Mouse (Mus musculus): ENCODE results near the gene Lcn2. TPM values are rescaled to one million over a fixed set of nuclear protein-coding genes. Genes with fewer than 3 reads are reported as not detected.

Gene Lcn2
- total and polyA plus RNA-seq, 2 experiments from 2014 or later, result 0.31 to 0.80 TPM

GRCm38 (mm10) chr2:32347019-32347418 is 41.0 kb downstream of the Lcn2 start:
- Histone ChIP-seq H3K9ac (replicated peaks; ENCODE audit: low read length) (no peak overlapping the region), H3K9me3 (ENCODE audit: low read length) (no peaks in the 10 kb centered on the region), H3K4me2 (ENCODE audit: low read depth, low read length) (no peak overlapping the region), H3K36me3 (ENCODE audit: insufficient read depth, low read length) (no peaks in the 10 kb centered on the region), H3K27ac (no peak overlapping the region), H3K4me1 (ENCODE audit: insufficient read depth, low read length) (peaks cover 11% of the 10 kb centered on the region; the same call in 1 of the 2 replicates), H3K4me3 (ENCODE audit: low read length) (no peak overlapping the region), H3K27me3 (ENCODE audit: insufficient read depth, low read length) (no peaks in the 10 kb centered on the region)
- DNase-seq (ENCODE audit: low spot score) (no peak), ATAC-seq (no peak)
- TF ChIP-seq CTCF (IDR thresholded peaks at IDR 0.05; ENCODE audit: low read depth), result no peak
- 70% methylated on average over 6 of the region's 6 CpGs for WGBS

GRCm38 (mm10) chr2:32344598-32345321 is 43.3 kb downstream of the Lcn2 start:
- no peaks in the 10 kb centered on the region for H3K36me3 ChIP-seq (ENCODE audit: insufficient read depth, low read length)
- H3K4me2 ChIP-seq (ENCODE audit: low read depth, low read length), result no peak overlapping the region
- H3K4me1 ChIP-seq (ENCODE audit: insufficient read depth, low read length), result 0 out of 2 replicates have a peak, but pooled peaks cover 7% of the 10 kb centered on the region
- H3K27me3 ChIP-seq (ENCODE audit: insufficient read depth, low read length), result no peaks in the 10 kb centered on the region
- DNase-seq (ENCODE audit: low spot score) (no peak), ATAC-seq (no peak)
- no peak for TF ChIP-seq CTCF (IDR thresholded peaks at IDR 0.05; ENCODE audit: low read depth)
- H3K9ac ChIP-seq (replicated peaks; ENCODE audit: low read length), result no peak overlapping the region
- 61% methylated on average over 14 of the region's 14 CpGs for WGBS
- no peak overlapping the region for H3K4me3 ChIP-seq (ENCODE audit: low read length)
- no peaks in the 10 kb centered on the region for H3K9me3 ChIP-seq (ENCODE audit: low read length)
- H3K27ac ChIP-seq, result no peak overlapping the region

- Histone ChIP-seq H3K27ac (no peak overlapping the region), H3K9ac (replicated peaks; ENCODE audit: low read length) (no peak overlapping the region), H3K4me3 (ENCODE audit: low read length) (no peak overlapping the region), H3K9me3 (ENCODE audit: low read length) (no peaks in the 10 kb centered on the region), H3K27me3 (ENCODE audit: insufficient read depth, low read length) (no peaks in the 10 kb centered on the region), H3K4me1 (ENCODE audit: insufficient read depth, low read length) (0 out of 2 replicates have a peak, but pooled peaks cover 7% of the 10 kb centered on the region), H3K36me3 (ENCODE audit: insufficient read depth, low read length) (no peaks in the 10 kb centered on the region), H3K4me2 (ENCODE audit: low read depth, low read length) (no peak overlapping the region)
- WGBS, result 58% methylated on average over 10 of the region's 10 CpGs
- DNase-seq (ENCODE audit: low spot score) (peak; percentile 20), ATAC-seq (no peak)
- no peak for TF ChIP-seq CTCF (IDR thresholded peaks at IDR 0.05; ENCODE audit: low read depth)
Observed at GRCm38 (mm10) chr2:32344056-32344455, 44.0 kb downstream of the Lcn2 start.

GRCm38 (mm10) chr2:32343351-32343671 is 44.7 kb downstream of the Lcn2 start:
- ATAC-seq (no peak), DNase-seq (ENCODE audit: low spot score) (no peak)
- WGBS, result 100% methylated on average over 2 of the region's 2 CpGs
- H3K9ac ChIP-seq (replicated peaks; ENCODE audit: low read length), result 0 out of 2 replicates have a peak overlapping the region, but pooled peaks have one; percentile 21
- H3K4me2 ChIP-seq (ENCODE audit: low read depth, low read length), result no peak overlapping the region
- H3K4me1 ChIP-seq (ENCODE audit: insufficient read depth, low read length), result 0 out of 2 replicates have a peak, but pooled peaks cover 7% of the 10 kb centered on the region
- H3K36me3 ChIP-seq (ENCODE audit: insufficient read depth, low read length), result no peaks in the 10 kb centered on the region
- peak overlapping the region; percentile 20; the same call in 1 of the 2 replicates for H3K27ac ChIP-seq
- no peaks in the 10 kb centered on the region for H3K27me3 ChIP-seq (ENCODE audit: insufficient read depth, low read length)
- H3K4me3 ChIP-seq (ENCODE audit: low read length), result no peak overlapping the region
- no peaks in the 10 kb centered on the region for H3K9me3 ChIP-seq (ENCODE audit: low read length)
- no peak for TF ChIP-seq CTCF (IDR thresholded peaks at IDR 0.05; ENCODE audit: low read depth)

GRCm38 (mm10) chr2:32342539-32343350 is 45.3 kb downstream of the Lcn2 start:
- Histone ChIP-seq H3K36me3 (ENCODE audit: insufficient read depth, low read length) (no peaks in the 10 kb centered on the region; the same call in 1 of the 2 replicates), H3K27ac (peak overlapping the region; percentile 20; the same call in 1 of the 2 replicates), H3K4me3 (ENCODE audit: low read length) (no peak overlapping the region), H3K9me3 (ENCODE audit: low read length) (no peaks in the 10 kb centered on the region), H3K4me2 (ENCODE audit: low read depth, low read length) (no peak overlapping the region), H3K9ac (replicated peaks; ENCODE audit: low read length) (peak overlapping the region; percentile 21; the same call in 1 of the 2 replicates), H3K4me1 (ENCODE audit: insufficient read depth, low read length) (0 out of 2 replicates have a peak, but pooled peaks cover 7% of the 10 kb centered on the region), H3K27me3 (ENCODE audit: insufficient read depth, low read length) (no peaks in the 10 kb centered on the region)
- peak; percentile 27 for DNase-seq (ENCODE audit: low spot score)
- TF ChIP-seq CTCF (IDR thresholded peaks at IDR 0.05; ENCODE audit: low read depth), result no peak
- 55% methylated on average over 6 of the region's 6 CpGs for WGBS
- peak; percentile 33 for ATAC-seq

- no peak for TF ChIP-seq CTCF (IDR thresholded peaks at IDR 0.05; ENCODE audit: low read depth)
- H3K36me3 ChIP-seq (ENCODE audit: insufficient read depth, low read length), result no peaks in the 10 kb centered on the region; the same call in 1 of the 2 replicates
- ATAC-seq (no peak), DNase-seq (ENCODE audit: low spot score) (no peak)
- no peaks in the 10 kb centered on the region for H3K27me3 ChIP-seq (ENCODE audit: insufficient read depth, low read length)
- no peak overlapping the region for H3K9ac ChIP-seq (replicated peaks; ENCODE audit: low read length)
- H3K4me3 ChIP-seq (ENCODE audit: low read length), result no peak overlapping the region
- H3K9me3 ChIP-seq (ENCODE audit: low read length), result no peaks in the 10 kb centered on the region
- no peak overlapping the region for H3K4me2 ChIP-seq (ENCODE audit: low read depth, low read length)
- H3K27ac ChIP-seq, result no peak overlapping the region
- 89% methylated on average over 4 of the region's 4 CpGs for WGBS
- 0 out of 2 replicates have a peak, but pooled peaks cover 7% of the 10 kb centered on the region for H3K4me1 ChIP-seq (ENCODE audit: insufficient read depth, low read length)
Observed at GRCm38 (mm10) chr2:32342039-32342438, 46.0 kb downstream of the Lcn2 start.

Data from hindbrain, postnatal 0 days (tissue).